Mouse (Mus musculus): ENCODE data around the gene Serpinb1c. TPM values are rescaled to one million over a fixed set of nuclear protein-coding genes. Genes with fewer than 3 reads are reported as not detected.
"Not testable (repeated sequence)": the region's sequence is repeated elsewhere in the genome, so short reads cannot be mapped to it uniquely, and the experiment has no call there.

Serpinb1c gene
- polyA plus RNA-seq (2012; rRNA removed): not detected in 2 replicates

GRCm38 (mm10) chr13:32898111-32898510 is at the start of gene Serpinb1c:
Gene Serpinb1c (minus strand): TSS chr13:32898211.
- no peak for TF ChIP-seq POLR2A (IDR thresholded peaks at IDR 0.05; ENCODE audit: borderline replicate concordance, extremely low read depth, insufficient read depth, insufficient read length, poor library complexity, severe bottlenecking)
- no peak for TF ChIP-seq CTCF (IDR thresholded peaks at IDR 0.05; ENCODE audit: borderline replicate concordance, extremely low read depth, insufficient read depth, insufficient read length)
- DNase-seq (ENCODE audit: low read depth): no peak

GRCm38 (mm10) chr13:32939191-32939590 is 41.2 kb upstream of the Serpinb1c start:
- not testable (repeated sequence) for DNase-seq (ENCODE audit: low read depth)

- DNase-seq (ENCODE audit: low read depth): not testable (repeated sequence)
Observed at GRCm38 (mm10) chr13:32938275-32938674, 40.3 kb upstream of the Serpinb1c start.

GRCm38 (mm10) chr13:32934706-32935381 is 36.8 kb upstream of the Serpinb1c start:
- DNase-seq (ENCODE audit: low read depth): no peak
- TF ChIP-seq CTCF (IDR thresholded peaks at IDR 0.05; ENCODE audit: borderline replicate concordance, extremely low read depth, insufficient read depth, insufficient read length) (no peak), POLR2A (IDR thresholded peaks at IDR 0.05; ENCODE audit: borderline replicate concordance, extremely low read depth, insufficient read depth, insufficient read length, poor library complexity, severe bottlenecking) (no peak)

GRCm38 (mm10) chr13:32929107-32929750 is 31.2 kb upstream of the Serpinb1c start:
- no peak for DNase-seq (ENCODE audit: low read depth)
- TF ChIP-seq POLR2A (IDR thresholded peaks at IDR 0.05; ENCODE audit: borderline replicate concordance, extremely low read depth, insufficient read depth, insufficient read length, poor library complexity, severe bottlenecking) (no peak), CTCF (IDR thresholded peaks at IDR 0.05; ENCODE audit: borderline replicate concordance, extremely low read depth, insufficient read depth, insufficient read length) (no peak)

GRCm38 (mm10) chr13:32927241-32927640 is 29.2 kb upstream of the Serpinb1c start:
- no peak for DNase-seq (ENCODE audit: low read depth)
- TF ChIP-seq POLR2A (IDR thresholded peaks at IDR 0.05; ENCODE audit: borderline replicate concordance, extremely low read depth, insufficient read depth, insufficient read length, poor library complexity, severe bottlenecking) (no peak), CTCF (IDR thresholded peaks at IDR 0.05; ENCODE audit: borderline replicate concordance, extremely low read depth, insufficient read depth, insufficient read length) (no peak)

- no peak for DNase-seq (ENCODE audit: low read depth)
- TF ChIP-seq CTCF (IDR thresholded peaks at IDR 0.05; ENCODE audit: borderline replicate concordance, extremely low read depth, insufficient read depth, insufficient read length) (no peak), POLR2A (IDR thresholded peaks at IDR 0.05; ENCODE audit: borderline replicate concordance, extremely low read depth, insufficient read depth, insufficient read length, poor library complexity, severe bottlenecking) (no peak)
Observed at GRCm38 (mm10) chr13:32926661-32927060, 28.6 kb upstream of the Serpinb1c start.

- DNase-seq (ENCODE audit: low read depth): no peak
- TF ChIP-seq CTCF (IDR thresholded peaks at IDR 0.05; ENCODE audit: borderline replicate concordance, extremely low read depth, insufficient read depth, insufficient read length) (no peak), POLR2A (IDR thresholded peaks at IDR 0.05; ENCODE audit: borderline replicate concordance, extremely low read depth, insufficient read depth, insufficient read length, poor library complexity, severe bottlenecking) (no peak)
Observed at GRCm38 (mm10) chr13:32924578-32925360, 26.8 kb upstream of the Serpinb1c start.

- TF ChIP-seq POLR2A (IDR thresholded peaks at IDR 0.05; ENCODE audit: borderline replicate concordance, extremely low read depth, insufficient read depth, insufficient read length, poor library complexity, severe bottlenecking) (no peak), CTCF (IDR thresholded peaks at IDR 0.05; ENCODE audit: borderline replicate concordance, extremely low read depth, insufficient read depth, insufficient read length) (no peak)
- no peak for DNase-seq (ENCODE audit: low read depth)
Observed at GRCm38 (mm10) chr13:32922622-32923021, 24.6 kb upstream of the Serpinb1c start.

- no peak for TF ChIP-seq CTCF (IDR thresholded peaks at IDR 0.05; ENCODE audit: borderline replicate concordance, extremely low read depth, insufficient read depth, insufficient read length)
- TF ChIP-seq POLR2A (IDR thresholded peaks at IDR 0.05; ENCODE audit: borderline replicate concordance, extremely low read depth, insufficient read depth, insufficient read length, poor library complexity, severe bottlenecking): no peak
- no peak for DNase-seq (ENCODE audit: low read depth)
Observed at GRCm38 (mm10) chr13:32912770-32913380, 14.9 kb upstream of the Serpinb1c start.

- no peak for DNase-seq (ENCODE audit: low read depth)
- TF ChIP-seq POLR2A (IDR thresholded peaks at IDR 0.05; ENCODE audit: borderline replicate concordance, extremely low read depth, insufficient read depth, insufficient read length, poor library complexity, severe bottlenecking) (no peak), CTCF (IDR thresholded peaks at IDR 0.05; ENCODE audit: borderline replicate concordance, extremely low read depth, insufficient read depth, insufficient read length) (no peak)
Observed at GRCm38 (mm10) chr13:32908182-32908581, 10.2 kb upstream of the Serpinb1c start.

All from brain, embryonic 14.5 days (tissue).